Mouse (Mus musculus) testis, postnatal 10 days (tissue): Measurements from ENCODE around the gene Cilp.
"Not testable (repeated sequence)": the region's sequence is repeated elsewhere in the genome, so short reads cannot be mapped to it uniquely, and the experiment has no call there.

Experiments
- DNase-seq: peaks from one replicate; pipeline ENCODE4 v3.0.0; 2021; ENCODE audit warnings: low spot score

Gene Cilp

DNA sequence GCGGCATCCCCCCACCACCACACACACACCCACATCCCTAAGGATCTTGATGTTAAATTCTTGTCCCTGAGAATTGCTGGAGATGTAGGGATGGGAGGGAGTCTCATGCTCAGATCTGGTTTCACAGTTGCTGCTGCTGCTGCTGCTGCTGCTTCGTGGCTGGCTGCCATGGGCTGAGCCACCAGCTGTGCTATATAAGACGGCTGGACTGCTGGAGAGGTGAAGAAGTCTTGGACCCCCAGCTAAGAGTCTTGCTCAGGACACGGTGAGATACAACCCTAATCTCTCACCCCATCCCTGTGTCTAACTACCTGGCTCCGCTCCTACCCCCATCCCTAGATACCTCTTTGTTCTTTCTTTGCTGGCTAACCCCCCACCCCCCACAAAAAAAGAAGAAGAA lies at the start of gene Cilp:
TSS of gene Cilp (plus strand) at position 222 of the 400 bp plus-strand sequence.
- DNase-seq = peak; percentile 70

DNA sequence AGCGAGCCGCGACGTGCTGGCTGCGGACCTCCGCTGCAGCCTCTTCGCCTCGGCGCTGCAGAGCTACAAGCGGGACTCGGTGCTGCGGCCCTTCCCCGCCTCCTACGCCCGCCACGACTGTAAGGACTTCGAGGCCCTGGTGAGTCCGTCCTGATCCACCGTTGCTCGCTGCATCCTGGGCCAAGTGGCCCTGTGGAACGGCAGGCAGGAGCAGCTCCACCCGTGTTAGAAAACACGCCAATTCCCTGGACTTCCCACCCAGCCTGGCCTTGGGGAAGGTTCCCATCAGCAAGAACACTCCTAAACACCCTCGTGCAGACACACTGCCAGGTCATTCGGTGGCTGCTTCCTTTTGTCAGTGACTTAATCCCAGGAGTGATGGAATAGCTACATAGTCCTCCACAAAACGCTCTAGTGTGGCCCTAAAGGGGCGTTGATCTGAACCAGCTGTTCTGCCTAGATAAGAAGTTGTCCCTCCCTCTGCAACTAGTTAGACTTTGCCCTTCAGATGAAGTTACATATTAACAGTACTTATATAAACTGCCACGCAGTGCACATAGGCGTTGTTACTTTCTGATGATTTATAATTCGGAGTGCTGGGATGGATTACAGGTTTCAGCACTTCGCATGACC lies 49.4 kb upstream of the Cilp start:
- no peak for DNase-seq

DNA sequence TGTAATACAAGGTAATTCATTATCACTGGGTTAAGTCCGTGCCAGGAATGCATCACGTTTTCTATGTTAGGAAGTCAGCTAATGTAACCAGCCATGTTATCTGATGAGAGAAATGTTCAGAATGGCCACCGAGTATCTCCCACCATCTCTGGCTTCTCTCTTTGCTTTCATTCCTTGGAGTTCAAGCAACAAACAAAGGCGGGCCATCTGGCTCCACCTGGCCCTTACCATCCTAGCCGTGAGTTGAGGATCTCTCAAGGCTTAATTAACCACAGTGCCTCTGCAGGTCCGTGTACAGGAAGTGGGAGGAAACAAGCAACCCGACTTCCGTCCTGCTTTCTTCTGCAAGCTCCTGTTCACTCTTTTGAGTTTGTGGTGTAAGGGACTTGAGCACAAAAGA lies 48.0 kb upstream of the Cilp start:
- DNase-seq = no peak

- no peak for DNase-seq
These were observed 47.3 kb upstream of the Cilp start for GRCm38 (mm10) chr9:65217661-65218060.

GRCm38 (mm10) chr9:65218916-65219315 lies 46.1 kb upstream of the Cilp start:
- no peak for DNase-seq

- not testable (repeated sequence) for DNase-seq
These were observed 44.6 kb upstream of the Cilp start for GRCm38 (mm10) chr9:65220398-65220797.

DNA sequence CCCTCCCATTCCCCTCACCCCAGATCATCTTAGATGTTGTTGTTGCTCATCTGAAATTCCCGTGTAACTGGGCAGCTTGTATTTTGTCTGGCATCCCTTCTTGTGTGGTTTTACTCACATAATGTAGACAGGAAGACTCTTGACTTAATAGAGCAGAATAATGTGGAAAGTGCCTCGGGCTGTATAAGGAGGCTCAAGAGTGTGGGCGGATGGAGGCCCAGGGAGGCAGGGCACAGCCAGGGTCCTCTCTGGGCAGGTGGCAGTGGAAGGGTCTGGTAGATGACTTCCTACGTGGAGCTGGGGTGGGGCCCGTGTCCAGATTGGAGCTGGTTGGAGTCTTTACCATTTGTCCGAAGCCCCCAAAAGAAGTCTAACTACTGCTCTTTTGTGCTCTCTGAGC lies 41.1 kb upstream of the Cilp start:
- no peak for DNase-seq

DNA sequence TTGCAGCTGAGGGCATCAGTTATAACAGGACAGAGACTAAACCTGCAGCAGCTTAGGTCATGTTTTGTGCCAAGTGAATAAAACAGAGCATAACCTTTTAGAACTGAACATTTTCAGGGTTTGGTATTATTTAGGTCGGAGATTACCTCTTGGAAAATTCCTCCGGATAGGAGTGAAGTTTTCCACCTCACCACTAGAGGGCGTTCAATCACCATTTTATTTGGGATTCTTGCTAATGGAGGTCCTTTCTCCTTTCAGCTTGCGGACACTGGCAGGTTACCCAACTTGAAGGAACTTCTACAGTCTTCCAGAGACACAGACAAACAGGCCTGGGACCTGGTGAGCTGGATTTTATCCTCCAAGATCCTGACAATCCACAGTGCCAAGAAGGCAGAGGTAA lies 39.2 kb upstream of the Cilp start:
- DNase-seq = no peak

GRCm38 (mm10) chr9:65230250-65230649 lies 34.7 kb upstream of the Cilp start:
- DNase-seq = no peak

GRCm38 (mm10) chr9:65231284-65231683 lies 33.7 kb upstream of the Cilp start:
- no peak for DNase-seq

- no peak for DNase-seq
These were observed 31.6 kb upstream of the Cilp start for GRCm38 (mm10) chr9:65233243-65233985.

GRCm38 (mm10) chr9:65234734-65235133 lies 30.2 kb upstream of the Cilp start:
- DNase-seq = no peak

GRCm38 (mm10) chr9:65235601-65236000 lies 29.4 kb upstream of the Cilp start:
- no peak for DNase-seq

DNA sequence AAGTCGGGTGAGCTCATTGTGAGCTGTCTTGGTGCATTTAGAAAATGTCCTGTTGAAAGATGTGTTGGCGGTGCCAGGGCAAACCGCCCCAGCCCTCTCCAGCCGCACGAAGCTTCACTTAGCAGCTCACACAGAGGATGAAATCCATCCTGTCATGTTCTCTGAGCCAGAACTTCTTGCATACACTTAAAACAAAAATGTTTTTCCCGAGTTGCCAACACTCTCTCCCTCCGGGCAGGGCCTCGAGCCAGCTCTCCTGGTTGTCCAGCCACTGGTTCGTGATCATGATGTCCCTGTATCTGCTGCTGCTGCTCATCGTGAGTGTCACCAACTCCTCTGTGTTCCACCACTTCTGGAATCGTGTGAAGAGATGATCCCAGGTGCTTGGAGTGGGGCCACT lies 27.4 kb upstream of the Cilp start:
- DNase-seq = no peak

DNA sequence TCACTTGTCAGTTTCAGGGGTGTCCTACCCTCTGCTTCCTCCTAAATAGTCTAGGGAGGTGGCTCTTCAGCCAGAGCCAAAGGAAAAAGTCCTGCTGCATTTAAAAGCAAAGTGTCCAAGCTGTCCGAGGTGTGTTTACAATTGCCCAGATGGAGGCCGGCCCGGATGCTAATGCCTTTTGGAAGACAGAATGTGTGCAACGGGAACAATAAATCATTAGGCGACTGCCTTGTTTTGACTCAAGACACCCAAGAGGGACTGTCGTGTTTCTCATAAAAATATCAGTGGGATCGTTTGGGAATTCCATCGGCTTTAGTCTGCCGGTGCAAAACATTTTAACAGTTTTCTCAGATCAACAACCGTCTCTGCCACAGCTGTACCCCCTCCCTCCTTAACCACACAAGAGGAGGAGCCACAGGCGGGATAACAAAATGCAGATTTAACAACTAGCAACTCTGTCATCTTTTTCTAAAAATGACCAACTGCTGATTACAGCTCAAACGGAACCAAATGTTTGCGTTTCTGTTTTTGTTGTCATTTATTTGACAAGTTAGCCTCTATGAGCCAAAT lies 26.7 kb upstream of the Cilp start:
- no peak for DNase-seq

- DNase-seq = no peak
These were observed 25.8 kb upstream of the Cilp start for GRCm38 (mm10) chr9:65239176-65239575.

GRCm38 (mm10) chr9:65239731-65240130 lies 25.2 kb upstream of the Cilp start:
- DNase-seq = no peak

GRCm38 (mm10) chr9:65240587-65240986 lies 24.4 kb upstream of the Cilp start:
- DNase-seq = no peak

- no peak for DNase-seq
These were observed 23.0 kb upstream of the Cilp start for GRCm38 (mm10) chr9:65241973-65242372.

- DNase-seq = no peak
These were observed 21.7 kb upstream of the Cilp start for GRCm38 (mm10) chr9:65243249-65243648.

DNA sequence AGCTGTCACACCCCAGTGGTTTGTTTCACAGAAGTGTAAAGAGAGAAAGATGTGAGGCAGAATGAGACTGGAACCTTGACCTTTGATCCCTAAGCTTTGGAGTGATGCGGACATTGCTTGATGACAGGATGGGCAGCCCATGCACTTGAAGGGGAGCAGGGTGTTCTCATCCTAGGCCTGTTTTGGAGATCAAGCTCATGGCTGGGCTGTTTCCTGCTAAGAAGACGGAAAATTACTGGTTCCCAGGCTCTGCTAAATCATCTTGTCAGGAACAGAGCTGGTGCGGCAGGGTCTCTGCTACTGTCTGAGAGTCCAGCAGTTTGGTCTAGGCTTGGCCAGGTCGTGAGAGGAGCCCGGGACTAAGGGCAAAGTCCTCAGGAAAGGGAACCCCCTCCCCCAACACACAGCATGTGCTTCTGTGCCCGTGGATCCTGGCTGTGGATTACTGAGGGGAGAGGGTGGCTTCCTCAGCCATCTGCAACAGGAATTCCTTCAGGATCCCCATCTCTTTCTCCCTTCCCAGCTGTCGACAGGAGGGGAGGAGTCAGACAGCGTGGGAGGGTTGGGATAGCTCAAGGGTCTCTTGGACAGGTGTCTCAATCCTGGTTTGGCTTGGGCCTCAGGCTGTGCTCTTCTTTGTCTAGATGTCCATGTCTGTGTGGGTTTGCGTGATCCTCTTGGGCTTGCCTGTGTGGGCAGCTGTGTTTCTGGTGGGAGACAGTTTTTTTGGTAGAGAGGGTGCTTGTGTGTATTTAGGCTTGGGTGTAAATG lies 20.8 kb upstream of the Cilp start:
- no peak for DNase-seq

DNA sequence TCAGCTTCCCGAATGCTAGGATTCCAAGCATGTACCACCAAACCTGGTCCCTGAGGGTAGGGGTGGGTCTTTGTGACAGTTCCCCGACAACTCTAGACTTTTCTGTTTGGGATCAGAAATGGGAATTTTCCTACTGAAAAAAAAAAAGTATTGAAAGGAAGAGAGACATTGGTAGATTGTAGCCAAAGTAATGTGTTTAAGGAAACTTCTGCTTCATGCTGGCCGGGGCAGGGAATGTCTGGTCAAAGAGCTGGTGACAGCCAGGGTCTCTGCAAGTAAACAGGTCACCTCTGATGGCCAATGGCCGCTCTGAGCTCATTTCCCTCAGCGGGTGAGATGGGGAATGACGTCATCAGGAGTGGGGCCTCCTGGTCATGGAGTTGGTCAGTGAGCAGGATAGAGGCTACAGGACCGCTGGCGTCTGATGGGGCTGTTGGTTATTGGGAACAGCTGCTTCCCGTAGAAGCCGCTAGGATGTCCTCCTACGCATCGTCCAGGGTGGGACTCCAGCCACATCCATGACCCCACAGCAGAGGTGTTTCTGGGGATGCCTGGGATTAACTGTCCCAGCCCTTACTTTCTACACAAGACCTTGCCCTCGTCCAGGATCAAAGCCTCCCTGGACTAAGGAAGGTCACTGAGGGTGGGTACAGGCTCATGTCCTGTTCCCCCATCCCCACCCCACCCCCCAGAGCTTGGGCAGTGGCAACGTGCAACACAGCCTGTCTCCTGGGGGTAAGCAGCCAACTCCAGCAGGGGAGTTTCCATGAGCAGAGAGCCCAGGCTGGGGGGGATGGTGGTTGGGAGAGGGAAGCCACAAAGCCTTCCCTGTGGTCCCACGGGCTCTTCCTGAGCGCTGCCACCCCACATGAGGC lies 17.2 kb upstream of the Cilp start:
- no peak for DNase-seq
